Mouse (Mus musculus) megakaryocyte, embryonic 14.5 days (primary cell): Measurements from ENCODE around the gene Rnf34.

ENCODE experiments used
- FLI1 ChIP-seq: IDR thresholded peaks from 2 replicates; pipeline ENCODE4 v1.6.1; 2012; ENCODE audit warnings: low read length, inconsistent platforms, mixed read lengths
- GATA1 ChIP-seq: IDR thresholded peaks from 3 replicates; pipeline ENCODE4 v1.6.1; 2012; ENCODE audit warnings: mixed read lengths, low read length, inconsistent platforms, borderline replicate concordance

DNA sequence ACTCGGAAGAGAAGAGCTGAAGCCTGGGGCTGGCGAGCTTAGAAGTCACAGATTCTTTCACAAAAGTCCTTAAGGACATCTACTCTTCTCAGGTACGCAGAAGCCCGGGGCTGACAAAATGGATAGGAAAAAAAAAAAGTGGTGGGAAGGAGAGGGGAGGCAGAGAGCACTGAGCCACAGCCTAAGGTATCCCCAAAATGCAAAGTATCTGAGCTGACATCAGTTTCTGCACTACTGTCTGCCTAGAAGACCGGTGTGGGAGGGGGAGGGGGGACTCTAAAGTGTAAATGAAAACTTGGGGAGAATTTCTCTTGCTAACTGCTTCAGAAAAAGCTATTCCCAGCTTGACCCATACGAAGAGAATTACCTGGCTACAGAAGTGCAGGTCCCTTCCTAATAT is 48.3 kb downstream of the Rnf34 start:
- TF ChIP-seq GATA1: no peak
- no peak for TF ChIP-seq FLI1
